Mouse (Mus musculus) small intestine, adult 2 months (tissue): ENCODE data around the gene Itprip.

ENCODE experiments used
- CTCF ChIP-seq: fragments of 200-500 bp; IDR thresholded peaks from 2 replicates; pipeline ENCODE4 v1.5.1; 2012; ENCODE audit warnings: low read depth, mild to moderate bottlenecking, control low read depth, inconsistent platforms, low read length, moderate library complexity, mixed read lengths; ENCODE audit not compliant: insufficient replicate concordance, insufficient read length; ENCODE audit errors: extremely low read depth
- POLR2A ChIP-seq: fragments of 200-500 bp; IDR thresholded peaks from 2 replicates; pipeline ENCODE4 v1.6.1; 2012; ENCODE audit warnings: low read depth, mild to moderate bottlenecking, control low read depth, inconsistent platforms, low read length, moderate library complexity

DNA sequence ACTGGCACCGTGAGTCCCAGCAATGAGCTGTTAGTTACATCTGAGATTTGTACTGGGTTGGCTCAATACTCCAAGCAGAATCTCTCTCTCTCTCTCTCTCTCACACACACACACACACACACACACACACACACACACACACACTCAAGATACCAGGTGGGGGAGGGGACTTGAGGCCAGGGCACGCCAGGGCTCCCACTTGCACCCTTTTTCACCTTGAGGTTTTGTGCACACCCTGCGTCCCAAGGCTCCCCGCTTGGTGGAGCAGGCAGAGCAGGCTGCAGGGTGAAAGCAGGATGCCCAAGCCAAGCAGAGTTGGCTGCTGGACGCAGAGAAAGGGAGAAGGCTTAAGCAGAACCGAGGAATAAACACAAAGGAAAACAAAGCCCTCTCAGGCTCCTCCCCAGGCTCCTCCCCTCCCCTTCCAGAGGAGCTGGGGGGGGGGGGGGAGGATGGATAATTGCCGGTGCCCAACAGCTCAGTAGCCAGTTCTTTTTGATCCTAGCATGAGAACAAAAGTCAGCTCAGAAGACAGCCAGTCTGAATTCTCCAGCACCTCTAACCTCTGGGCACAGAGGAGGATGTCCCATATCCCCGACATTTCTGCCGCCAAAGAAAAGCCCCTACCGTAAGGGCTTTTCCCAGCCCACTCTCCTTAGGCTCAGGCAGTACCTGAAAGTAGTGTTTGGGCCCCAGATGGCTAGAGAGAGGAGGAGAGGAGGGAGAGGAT is 9.5 kb downstream of the Itprip start:
- TF ChIP-seq POLR2A (no peak), CTCF (no peak)
